Mouse (Mus musculus) NIH3T3 (cell line): ENCODE measurements around the gene Arid3a.

Source experiments
- DNase-seq: peaks from one replicate; pipeline ENCODE4 v3.0.0-alpha.2; 2012; ENCODE audit warnings: low read depth

Gene Arid3a

DNA sequence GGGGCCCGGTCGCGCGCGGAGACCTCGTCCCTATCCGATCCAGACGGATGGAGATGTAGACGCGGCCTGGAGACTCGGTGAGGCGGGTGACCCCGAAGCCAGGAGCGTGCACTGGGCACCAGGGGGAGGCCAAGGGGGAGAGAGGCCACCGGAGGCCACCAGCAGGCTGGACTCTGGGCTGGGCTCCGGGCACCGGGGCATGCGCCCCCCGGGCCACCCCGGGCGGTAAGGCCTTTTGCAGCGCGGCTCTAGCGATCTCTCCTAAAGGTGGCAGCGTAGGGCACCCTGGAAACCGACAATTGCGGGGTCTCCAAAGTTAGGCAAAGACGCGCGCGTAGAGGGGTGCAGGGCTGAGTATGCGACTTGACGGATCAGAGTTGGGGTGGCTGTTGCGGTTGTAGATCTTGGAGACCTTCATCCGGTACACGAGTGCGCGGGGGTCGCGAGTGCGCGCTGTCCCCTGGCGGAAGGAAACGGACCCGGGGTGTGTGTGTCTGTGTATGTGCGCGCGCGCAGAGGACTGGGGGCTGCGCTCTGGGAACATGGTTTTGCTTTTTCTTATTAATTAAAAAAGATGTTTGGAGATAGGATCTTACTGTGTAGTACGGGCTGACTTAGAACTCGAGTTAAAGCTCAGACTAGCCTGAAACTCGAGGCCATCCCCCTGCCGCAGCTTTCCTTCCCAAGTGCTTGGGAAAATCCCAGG is 634 bp downstream of the Arid3a start:
- DNase-seq = peak; percentile 66

DNA sequence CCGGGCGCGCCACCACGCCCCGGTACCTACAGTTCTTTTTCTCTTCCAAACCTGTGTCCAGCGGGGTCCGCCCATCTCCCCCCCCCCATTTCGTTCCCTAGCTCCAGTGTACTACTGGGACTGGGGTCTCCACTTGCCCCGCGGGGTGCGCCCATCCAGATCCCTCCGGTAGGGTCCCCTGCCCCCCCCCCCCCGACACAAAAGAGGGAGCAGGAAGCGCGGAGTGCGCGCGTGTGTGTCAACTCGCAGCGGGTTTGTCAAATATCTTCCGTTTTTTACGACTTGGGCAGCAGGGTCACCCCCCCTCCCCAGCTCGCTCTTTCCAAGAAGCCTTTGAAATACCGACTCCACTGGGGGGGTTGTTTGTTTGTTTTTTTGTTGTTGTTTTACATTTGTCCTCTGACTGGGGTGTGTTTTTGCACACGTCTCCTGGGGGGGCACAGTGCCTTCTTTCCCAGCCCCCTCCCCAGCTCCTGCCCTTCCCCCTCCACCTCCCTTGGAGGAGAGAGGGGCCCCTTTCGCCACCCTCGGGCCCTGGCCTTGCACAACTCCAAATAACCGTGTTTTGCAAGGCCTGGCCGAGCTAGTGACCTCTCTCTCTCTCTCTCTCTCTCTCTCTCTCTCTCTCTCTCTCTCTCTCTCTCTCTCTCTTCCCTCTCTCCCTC is 1.3 kb downstream of the Arid3a start:
- DNase-seq = peak; percentile 72

DNA sequence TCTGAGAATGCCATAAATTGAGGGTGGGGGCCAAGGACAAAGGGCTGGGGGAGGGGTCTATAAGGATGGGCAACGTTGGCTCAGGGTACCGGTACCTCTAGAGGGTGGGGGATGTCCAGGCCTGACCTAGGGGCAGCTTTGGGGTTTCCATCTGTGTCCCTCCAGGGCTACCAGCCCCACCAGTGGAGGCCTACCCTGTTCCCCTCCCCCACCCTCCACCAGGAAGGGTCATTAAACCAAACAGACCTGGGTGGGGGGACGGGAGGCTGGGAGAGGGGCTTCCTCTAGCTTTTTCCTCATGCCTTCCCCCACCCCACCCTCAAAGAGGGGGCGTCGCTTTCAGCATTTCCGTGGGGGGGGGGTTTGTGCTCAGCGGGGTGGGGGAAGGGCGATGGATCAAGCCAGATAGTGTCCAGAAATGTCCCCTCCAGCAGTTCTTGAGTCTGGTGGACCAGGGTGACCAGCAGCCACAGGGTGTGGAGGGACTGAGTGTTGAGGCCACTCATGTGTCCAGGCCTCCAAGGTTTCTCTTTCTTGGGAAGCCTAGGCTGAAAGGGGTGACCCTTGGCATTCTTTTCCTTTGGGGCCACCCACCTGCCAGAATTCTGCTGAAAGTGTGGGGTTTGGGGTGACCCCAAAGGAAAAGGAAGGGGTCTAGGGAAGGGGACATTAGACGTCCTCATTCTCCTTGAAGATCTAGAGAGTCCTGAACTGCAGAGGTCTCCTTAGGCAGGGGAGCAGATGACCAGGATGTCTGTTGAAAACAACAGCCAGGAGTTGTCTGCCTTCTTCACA is 2.3 kb downstream of the Arid3a start:
- DNase-seq = no peak

DNA sequence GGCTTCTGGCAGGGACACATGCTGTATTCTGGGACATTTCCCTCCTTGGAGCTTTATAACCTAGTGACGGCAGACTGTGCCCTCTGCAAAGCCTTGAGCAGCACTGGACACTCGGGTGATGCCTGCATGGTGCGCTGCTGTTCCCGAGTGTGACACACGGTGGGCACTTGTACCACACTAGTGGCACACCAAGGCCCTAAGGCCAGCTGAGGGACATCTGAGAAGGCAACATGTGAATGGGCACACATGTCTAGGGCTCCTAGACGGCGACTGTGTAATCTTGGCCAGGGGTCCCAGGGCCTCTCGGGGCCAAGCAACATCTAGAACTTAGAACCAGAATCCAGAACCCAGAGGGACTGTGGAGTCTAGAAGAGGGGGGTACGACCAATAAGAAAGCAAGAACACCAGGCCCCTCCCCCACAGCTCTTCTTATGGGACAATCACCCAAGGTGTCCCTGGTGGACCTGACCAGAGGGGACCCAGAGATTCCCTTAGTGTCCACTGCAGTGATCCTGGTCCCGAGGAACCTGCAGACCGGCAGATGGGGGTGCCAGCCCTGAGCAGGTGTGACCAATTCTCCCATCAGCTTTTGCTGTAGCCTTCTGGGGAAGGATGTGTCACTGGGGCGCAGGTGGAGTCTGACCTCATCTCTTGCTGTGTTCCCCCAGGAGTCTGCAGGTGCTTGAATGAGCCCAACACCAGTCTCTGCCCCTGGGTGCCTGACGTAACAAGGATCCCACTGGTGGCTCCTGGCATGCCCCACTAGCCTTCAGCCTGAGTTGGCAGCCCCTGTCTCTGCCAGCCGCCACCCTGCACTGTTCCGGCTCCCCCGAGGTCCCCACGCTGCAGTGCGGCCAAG is 3.4 kb downstream of the Arid3a start:
- no peak for DNase-seq

DNA sequence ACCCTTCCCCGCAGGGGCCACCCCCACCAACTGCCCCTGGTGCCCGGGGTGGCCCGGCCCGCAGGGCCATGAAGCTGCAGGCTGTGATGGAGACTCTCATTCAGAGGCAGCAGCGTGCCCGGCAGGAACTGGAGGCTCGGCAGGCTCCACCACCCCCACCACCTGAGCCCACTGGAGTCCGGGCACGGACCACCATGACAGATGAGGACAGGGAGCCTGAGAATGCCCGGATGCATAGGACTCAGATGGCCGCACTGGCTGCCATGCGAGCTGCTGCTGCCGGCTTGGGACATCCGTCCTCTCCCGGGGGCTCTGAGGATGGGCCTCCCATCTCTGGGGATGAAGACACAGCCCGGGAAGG is 4.0 kb downstream of the Arid3a start:
- DNase-seq = no peak

DNA sequence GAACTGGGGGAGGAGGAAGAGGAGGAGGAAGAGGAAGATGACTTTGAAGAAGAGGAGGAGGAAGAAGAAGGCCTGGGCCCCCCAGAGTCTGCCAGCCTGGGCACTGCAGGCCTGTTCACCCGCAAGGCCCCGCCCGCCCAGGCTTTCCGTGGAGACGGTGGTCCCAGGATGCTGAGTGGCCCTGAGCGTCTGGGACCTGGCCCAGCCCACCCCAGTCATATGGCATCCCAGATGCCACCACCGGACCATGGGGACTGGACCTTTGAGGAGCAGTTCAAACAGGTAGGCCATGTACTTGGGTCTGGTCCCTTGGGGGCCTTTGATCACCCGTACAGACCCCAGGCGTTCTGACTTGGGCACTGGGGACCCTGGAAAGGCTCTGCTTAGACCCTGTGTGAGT is 5.0 kb downstream of the Arid3a start:
- DNase-seq = no peak

DNA sequence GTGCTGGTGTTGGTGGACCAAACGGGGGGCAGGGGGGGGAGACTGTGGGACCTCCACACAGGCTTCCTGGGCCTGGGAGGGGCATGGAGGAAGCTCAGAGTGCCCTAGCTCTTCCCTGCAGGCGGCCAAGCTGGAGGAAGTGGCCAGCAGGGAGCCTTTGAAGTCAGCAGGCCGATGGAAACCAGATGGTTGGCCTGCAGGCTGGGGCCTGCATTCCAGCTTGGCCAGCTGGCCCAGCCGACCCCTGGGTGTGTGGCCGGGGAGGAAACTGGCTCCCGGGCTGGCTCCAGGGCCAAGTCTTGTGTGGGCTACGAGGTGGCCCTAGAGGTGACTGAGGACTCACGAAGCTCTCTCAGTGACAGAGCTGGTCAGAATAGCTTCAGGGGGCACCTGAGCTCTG is 5.9 kb downstream of the Arid3a start:
- peak; percentile 88 for DNase-seq

DNA sequence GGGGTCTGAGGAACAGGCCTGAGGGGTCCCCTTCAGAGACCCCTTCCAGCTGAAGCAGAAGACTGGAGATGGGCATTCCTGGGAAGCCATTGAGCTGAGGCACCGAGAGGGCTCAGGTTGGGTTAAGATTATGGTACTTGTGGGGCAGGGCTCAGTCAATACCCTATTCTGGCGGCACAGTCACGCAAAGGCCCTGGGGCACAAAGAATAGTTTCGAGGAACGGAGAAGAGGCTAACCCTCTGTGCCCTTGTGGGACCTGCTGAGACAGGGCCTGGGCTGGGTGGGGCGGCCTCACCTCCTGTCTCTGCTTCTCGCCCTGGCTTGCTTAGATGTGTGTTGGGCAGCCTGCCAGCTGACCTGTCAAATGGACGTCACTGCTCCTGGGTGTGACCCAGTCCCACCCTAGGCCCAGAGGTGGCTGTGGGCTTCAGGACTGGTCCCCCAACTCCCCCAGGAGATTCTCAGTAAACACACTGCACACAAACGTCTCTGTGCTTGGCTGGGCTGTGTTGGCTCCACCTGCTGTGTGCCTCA is 6.4 kb downstream of the Arid3a start:
- DNase-seq = no peak

DNA sequence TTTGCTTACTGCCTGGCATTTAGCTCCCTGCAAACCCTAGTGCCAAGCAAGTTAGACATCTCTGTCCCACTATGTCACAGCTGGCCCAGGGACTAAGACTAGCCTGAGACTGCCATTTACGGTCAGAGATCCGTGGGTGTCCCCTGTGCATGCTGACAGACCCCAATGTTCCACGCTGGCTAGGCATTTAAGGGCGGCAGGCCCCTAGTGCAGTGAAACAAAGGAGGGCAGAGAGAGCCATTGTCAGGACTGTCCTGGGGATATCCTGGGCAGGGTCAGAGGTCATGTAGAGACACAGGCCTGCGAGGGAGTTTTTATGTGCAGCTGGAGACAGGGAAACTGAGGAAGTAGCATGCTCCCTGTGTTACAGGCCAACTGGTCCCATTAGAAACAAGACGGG is 7.0 kb downstream of the Arid3a start:
- DNase-seq = no peak

DNA sequence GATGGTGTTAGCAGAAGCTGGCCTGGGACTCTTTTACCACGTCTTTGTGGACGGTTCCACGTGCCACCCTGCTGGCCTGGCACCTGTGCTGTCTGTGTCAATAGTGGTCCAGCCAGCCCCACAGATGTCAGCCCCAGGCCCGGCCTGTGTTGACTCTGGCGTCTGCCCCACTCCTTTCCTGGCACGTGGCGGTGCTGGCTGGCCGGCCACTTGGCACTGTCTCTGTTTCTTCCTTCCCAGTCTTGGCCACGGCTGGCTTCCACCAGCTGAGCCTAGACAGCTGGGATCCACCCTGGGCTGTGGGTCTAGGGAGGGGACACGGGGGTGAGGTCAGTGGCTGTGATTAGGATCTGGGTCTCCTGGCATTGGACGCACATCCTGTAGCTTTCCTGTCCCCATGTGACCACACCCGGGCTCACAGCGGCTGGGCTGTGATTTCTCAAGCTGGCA is 7.5 kb downstream of the Arid3a start:
- peak; percentile 55 for DNase-seq

DNA sequence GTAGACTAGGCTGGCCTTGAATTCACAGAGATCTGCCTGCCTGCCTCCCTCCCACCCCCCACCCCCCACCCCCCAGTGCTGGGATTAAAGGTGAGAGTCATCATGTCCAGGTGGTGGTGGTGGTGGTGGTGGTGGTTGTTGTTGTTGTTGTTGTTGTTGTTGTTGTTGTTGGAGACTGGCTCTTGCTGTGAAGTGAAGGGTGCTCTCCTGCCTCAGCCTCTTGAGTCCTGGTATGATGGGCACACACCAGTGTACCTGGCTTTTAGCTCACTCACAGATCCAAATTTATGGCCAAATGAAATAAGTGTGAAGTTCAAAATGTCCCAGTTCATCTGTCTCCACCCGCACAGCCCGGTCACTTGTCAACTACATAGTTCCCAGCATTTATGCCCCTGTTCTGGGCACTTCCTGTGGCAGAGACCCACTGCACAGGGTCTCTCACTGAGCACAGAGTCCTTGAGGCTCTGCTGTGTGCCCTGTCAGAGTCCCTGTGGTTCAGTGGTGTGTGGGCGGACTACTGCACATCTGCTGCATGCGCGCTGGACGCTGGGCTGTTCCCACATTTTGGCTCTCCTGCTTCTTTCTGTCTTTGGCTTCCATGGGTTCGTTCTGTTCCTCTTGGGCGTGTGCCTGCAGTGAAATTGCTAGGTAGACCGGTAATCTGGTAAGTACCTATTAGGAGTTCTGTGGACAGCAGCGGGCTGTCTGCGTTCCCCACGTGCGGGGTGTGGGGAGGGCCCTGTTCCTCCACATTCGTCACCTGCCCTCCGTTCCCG is 8.1 kb downstream of the Arid3a start:
- DNase-seq = no peak

DNA sequence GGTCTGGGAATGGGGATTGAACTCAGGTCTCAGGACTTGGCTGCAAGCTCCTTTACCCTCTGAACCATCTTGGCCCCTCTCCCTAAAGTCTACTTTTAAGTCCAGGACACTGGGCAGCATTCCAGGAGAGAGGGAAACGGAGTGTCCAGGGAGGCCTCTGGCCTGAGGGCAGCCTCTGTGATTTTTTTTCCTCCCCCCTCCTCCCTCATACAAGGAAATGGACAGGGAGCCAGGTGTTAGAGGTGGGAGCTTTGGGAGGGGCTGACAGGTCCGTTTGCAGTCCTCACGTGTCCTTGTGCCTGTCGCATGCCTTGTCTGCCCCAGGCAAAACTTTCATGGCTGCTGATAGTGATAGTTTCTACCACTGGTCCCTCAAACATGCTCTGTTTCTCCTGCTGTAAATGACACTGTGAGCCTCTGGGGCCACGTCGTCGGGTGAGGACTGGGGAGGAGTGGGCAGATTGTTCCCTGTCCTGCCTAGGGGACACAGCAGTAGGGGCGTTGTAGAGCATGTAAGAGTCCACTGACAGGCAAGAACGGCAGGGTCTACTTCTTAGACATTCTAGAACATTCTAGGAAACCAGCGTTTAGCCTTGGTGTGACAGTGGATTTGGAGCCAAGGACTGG is 9.6 kb downstream of the Arid3a start:
- peak; percentile 30 for DNase-seq

DNA sequence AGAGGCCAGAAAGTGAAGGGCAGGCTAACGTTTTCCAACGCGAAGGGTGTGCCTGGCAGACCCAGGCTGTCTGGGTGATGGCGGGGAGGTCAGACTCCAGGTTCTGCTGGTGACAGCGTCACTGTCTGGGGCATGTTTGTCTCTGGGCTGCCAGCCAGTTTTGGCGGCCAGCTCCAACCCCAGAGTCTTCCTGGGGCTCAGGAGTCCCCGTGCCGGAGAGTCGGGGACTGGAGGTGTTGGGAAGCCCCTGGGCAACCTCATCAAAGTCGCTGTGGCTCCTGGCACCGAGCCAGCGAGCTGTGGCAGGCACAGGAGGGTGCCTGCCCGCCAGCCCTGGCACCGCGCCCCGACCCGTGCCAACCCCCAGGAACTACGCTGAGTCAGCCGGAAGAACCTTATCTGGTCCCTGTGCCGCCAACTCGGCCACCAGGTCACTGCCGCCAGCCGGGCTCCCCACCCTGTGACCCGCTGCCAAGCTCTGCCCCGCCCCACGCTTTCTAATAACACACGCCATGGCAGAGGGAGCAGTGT is 10.1 kb downstream of the Arid3a start:
- no peak for DNase-seq

DNA sequence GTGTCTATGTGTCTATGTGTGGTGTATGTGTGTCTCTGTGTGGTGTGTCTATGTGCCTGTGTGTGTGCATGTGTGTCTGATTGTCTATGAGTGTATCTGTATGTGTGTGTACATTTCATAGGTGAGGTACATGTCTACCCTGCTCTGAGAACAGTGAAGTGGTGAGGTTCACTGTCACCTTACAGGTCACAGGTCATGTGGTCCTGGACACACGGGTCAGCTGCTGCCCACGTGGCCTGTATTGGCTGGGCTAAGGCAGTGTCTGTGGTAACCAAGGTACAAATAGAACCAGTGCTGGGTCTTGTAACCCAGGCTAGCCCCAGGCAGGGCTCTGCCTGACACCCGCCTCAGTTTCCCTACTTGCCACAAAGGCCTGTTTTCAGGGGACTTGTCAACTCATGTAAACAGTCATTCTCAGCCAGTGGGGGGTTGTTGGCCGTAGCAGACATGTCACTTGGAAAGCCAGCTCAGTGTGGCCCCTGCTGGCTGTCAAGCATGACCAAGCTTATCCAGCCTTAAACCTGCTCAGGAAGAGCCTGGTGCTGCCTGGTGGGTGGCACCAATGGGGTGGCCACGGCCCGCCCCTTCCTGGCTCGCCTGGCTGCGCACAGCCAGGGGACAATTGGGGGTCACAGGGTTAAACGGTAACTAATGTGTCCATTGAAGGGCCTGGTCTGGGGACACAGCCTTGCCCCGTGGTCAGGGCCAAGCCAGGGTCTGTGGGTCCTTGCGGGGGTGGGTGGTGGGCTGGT is 11.1 kb downstream of the Arid3a start:
- DNase-seq = no peak

DNA sequence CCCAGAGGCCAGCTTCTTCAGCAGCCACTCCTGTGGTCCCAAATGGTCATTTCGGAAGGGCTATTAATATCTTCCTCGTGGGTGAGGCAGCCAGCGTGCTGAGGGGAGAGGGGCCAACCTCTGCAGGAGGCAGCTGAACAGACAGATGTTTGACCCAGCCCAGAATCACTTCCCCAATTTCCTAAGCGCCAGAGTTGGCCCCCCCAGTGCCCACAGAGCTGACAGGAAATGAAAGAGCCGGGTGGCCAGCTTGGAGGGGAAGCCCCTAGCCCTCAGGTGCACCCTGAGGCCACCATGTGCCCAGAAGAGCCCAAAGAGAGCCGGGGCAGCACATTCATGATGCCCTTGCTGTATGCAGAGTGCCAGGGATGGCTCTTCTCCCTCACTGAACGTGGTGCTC is 13.9 kb downstream of the Arid3a start:
- DNase-seq = no peak

DNA sequence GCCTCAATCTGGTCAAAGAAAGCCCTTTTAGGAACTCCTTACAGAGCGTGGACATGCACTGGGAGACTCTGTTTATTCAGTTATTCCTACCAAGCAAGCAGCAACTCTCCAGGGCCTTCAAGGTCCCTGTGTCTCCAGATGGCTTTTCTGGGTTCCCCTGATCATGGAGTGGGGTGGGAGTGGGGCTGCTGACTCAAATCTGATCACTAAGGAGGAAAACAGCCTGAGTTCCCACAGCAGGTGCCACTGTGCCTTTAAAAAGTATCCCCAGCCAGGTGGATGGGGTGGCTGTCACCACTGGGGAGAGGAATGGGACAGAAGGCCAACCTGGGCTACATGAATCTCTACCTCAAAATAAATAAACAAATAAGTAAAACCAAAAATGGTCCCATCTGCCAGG is 16.1 kb downstream of the Arid3a start:
- no peak for DNase-seq

DNA sequence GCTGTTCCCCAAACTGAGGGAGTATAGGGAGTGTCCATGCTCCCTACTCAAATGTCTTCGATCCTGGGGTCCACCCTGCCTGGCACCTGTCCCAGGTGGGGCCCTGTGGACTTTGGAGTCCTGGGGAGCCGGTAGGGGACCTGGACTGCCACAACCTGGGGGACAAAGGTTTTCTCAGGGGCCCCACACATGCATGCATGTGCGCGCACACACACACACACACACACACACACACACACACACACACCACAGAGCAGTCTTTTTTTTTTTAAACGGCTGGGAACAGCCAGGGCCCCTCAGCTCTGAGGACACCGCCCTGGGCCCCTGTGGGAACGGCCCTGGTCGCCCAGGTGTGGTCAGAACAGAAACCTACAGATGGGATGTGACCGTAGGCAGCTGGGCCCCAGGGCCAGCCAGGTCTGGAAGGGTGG is 16.6 kb downstream of the Arid3a start:
- no peak for DNase-seq

DNA sequence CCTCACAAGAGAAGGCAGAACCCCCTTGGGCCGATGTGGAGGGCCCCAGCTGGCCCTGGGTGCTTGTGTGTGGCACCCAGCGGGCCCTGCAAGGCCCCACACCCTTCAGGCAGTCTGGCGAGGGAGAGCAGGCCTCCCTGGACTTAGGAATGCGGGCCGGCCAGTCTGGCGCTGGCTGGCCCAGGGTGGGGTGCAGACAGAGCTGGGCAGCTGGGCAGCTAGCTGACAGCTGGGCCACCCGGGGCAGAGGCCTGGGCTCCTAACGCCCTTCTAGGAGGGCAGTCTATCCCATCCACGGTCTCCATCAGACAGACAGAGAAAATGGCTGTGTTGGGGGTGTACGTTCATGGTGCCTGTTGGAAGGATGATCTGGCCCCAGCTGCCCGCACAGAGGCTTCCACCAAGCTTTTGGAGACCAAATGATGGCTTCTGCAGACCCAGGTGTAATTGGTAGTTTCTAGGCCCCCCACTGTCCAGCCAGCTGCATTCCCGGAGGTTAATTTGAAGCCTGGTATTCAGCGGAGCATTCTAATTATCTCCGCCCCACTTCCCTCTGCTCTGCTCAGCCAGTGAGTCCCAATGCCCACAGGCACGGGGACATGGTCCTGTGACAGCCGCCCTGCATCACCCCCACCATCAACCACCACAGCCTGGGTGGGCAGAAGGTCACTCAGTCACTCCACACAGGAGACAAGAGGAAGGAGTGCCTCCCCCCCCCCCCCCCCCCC is 18.8 kb downstream of the Arid3a start:
- DNase-seq = no peak

DNA sequence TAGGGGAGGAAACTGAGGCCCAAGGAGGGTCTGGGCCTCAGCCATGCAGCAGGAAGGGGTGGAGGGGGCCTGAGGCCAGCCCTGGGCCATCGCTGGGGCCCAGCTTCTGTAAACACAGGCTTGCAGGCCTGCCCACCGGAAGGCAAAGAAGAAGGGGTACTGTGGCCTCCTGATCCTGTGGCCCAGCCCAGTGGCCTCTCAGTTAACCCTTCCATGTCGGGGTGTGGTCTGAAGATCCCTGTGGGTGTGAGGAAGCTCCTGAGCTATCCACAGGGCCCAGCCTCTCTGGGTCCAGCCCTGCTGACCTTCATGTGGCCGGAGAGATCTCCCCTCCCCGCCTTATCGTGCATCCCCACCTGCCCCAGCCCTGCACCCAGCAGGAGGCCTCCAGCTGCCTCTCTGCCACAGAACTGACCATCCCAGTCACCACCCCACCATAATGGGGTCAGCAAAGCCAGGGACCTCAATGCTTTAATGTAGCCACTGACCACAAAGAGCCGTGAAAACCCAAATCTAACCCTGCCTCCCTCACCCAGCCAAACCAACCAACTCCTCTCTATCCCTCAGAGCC is 20.0 kb downstream of the Arid3a start:
- DNase-seq = no peak
